Mouse (Mus musculus) NIH3T3 (cell line): ENCODE data around the gene Syt7.

Source experiments
- DNase-seq: peaks from one replicate; pipeline ENCODE4 v3.0.0-alpha.2; 2012; ENCODE audit warnings: low read depth

Syt7 gene

DNA sequence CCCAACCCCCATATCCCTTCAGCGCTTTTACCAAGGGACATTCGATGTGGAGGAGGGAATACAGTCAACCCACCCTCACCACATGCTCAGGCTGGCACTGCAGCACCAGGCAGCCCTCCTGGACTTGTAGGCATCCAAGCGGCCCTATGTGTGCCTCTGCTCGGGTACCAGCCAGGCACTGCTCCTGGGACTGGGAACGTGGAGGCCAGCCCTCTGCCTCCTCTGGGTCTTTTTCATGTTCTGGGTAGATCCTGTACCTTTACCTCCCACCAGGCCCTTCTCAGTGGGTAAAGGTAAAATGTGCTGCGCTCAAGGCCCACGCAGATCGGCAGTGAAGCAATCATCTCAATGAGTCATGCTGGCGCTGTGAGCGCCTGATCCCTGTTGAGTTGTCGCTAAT is 71.0 kb downstream of the Syt7 start:
- DNase-seq, result no peak

DNA sequence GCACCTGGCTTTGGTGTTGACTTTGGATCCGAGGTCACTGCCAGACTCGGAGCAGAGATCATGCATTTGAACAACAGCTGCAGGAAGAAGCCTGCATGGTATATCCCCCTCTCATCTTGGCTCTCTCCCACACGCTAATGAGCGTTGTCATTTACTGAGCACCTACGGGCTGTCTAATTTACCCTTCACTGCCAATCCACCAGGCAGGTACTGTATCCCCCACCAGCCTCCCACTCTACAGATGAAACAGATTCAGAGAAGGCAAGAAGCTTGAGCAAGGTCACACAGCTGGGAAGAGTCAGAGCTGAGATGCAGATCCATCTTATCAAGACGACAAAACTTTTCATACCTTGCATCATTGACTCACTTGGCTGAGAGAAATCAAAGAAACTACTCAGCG is 72.7 kb downstream of the Syt7 start:
- no peak for DNase-seq

DNA sequence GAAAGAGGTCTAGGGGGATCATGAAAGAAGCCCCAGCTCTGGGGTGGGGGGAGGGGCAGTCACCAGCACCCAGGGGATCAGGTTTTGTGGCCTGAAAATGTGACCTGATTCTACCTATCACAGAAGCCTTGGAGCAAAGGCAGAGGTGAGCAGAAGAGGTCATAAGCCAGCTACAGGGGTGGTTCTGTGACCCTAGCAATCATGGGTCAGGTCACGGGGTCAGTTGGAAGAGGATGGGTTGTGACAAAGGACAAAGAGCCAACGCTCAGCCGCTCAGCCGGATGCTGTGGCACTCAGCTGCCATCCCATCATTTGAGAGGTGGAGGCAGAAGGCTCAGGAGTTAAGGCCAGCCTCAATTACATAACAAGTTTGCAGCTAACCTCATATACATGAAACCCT is 75.5 kb downstream of the Syt7 start:
- no peak for DNase-seq

DNA sequence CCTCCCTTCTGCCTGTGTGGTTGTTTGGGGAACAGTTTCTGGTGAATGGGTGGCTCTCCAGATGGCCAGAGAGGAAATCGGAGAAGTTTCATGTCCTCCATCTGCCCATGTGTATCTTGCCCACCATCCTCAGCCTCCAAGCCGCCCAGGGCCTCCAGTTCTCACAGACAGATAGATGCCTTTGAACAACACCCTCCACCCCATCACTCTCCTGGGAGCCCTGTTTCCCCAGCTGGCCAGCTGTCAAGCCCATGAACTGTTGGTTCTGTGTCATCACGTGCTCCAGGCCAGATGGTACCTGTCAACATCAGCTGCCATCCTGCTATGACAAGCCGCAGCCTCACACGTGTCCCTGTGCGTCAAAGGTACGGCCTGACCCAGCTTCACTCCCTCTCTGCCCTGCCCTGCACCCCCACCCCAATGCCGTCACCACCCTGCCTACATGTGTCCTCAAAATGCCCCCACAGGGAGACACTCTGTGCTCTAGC is 80.3 kb downstream of the Syt7 start:
- no peak for DNase-seq

DNA sequence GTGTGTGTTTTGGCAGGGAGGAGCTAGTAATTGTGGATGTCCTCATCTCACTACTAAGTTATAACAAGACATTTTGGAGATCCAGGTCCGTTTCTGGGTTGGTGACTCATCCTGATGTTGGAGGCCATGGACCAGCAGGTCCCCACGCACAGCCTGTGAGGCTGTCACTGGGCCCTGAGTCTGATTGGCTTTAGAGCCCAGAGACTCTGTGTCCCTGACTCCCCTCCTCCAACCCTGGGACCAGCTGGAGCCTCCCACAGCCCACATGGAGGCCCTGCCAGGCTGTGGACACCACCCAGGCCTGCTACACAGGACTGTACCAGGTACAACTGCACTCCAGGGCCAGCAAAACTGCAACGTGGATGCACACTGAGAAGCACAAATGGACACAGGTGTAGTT is 84.1 kb downstream of the Syt7 start:
- no peak for DNase-seq

DNA sequence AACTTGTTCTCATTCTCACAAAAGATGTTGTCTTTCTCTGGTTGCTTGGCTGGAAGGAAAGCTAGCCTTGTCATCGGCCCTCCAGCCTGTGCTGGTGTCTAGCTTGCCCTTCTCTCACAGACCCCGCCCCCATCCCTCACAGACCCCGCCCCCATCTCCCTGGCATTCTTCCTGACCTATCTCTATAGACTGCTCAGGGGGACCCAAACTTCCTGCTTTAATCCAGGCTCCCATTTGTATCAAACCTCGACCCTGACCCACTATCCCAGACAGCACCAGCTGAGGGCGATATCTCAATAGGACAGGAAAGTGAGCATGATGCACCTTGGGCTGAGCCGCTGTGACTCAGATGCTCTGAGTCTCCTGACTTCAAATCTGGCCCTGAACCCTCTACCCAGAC is 84.9 kb downstream of the Syt7 start:
- DNase-seq, result no peak

DNA sequence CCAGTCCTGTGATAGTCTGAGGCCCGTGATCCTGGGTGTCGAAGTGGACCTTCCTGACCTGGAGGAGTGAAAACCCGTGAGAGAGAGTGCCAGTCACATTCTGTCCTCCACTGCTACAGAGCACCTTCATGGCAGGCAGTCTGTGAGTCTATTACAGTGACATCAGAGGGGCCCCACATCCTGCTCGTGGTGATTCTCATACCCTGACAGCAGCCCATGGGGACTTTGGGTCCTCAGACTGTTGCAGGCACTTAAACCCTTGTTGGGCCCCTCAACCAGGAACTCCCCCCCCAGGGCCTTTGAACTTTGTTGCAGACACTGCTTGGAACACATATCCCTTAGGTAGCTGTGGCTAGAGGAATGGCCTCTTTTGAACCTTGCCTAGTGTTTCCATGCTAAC is 90.7 kb downstream of the Syt7 start:
- no peak for DNase-seq

DNA sequence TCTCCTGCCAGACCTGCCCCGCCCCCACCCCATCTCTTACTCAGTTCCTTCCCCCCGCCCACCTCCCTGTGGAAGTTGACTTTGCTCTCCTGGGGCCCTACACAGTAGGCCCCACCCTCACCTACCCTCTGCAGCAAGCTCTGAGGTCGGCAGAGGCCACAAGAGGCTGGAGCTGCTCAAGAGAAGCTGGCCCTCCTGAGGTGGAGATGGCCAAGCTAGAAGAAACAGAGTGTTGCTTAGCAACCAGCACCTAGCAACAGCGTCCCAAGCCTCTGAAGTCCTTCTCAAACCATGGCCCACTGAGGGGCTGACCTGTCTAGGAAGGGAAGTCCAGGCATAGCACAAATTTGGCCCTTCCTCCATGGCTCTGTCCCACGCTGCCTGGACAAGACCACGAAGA is 93.8 kb downstream of the Syt7 start, which contains the start of gene Ppp1r32:
TSS of gene Ppp1r32 (minus strand) at position 226 of the 400 bp plus-strand sequence.
- no peak for DNase-seq

DNA sequence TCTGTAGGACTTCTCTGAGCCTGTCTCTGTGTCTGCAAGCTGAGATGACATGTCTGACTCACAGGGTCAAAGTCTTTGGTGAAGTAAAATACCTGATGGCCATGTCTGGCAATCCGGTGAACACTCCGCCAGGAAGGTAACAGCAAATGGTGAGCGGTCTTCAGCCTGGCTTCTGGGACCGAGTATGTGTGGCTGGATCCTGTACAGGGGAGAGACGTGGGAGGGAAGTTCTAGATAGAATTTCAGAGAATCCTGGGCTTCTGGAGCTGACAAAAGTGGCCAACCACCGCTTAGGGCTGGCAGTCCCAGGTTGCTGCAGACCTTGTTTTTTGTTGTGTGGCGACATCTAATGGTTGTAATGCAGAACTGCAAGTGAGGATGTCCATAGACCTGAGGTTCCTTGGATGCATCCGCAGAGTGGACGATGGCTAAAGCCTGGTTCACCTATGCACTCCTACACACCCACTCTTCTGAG is 97.4 kb downstream of the Syt7 start:
- DNase-seq, result peak; percentile 88

DNA sequence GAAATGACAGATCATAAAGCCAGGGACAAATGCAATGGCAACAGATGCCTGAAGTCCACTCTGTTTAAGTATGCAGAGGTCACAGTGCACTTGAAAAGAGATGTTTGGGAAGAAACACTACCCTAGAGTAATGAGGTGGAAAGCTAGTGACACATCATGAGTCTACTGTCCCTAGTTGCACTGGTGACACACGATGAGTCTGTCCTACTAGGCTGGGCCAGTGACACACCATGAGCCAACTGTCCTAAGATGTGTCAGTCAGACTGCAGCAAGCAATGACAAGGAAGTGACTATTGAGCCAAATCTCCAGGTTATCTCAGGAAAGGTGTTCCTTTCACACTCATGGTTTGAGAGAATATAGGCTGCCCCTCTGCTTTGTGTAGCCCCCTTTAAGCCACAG is 106.8 kb downstream of the Syt7 start:
- DNase-seq, result no peak

DNA sequence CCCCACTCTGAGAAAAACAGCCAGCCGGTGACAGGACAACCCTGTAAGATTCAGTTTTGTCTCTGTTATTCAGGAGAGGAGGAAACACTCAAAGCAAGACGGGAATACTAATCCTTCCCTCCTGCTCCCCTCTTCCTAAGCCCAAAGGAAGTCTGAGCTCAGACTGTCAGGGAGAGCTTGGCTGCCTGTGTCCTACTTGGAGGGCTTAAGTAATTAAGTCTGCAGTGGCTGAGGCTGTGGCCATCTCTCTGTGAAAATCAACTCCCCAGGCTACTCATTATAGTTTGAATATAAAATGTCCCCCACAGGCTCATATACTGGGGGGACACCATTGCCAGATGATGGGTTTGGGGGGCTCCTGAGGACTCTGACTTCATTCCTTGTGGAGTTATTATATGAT is 108.1 kb downstream of the Syt7 start:
- DNase-seq, result no peak

DNA sequence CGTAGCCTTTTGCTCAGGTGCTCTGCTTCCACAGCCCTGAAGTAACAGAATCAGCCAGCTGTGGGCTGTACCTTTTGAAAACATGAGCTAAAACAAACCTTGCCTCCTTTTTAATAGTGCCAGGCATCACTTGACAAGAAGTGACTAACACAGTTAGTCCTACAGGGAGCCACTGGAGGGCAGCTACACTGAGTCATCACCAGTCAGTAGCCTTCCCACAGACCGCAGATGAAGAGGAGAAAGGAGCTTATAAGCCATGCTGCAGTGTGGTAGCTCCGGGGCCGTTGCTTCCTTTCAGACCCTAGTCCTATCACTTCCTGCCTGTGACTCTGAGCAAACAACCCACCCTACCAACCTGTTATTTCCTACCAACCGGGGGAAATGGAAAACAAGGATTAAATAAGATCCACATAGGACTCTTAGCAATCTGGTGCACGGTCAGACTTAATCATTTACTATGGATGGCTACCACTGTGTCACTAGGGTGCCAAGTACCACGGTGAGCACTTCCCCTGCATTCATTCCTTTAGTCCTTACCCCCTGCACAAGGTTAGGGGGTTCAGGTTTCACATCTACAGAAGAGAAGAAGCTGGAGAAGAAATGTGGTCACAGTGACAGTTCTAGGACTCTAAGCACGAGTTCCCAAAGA is 108.7 kb downstream of the Syt7 start:
- DNase-seq, result peak; percentile 80

DNA sequence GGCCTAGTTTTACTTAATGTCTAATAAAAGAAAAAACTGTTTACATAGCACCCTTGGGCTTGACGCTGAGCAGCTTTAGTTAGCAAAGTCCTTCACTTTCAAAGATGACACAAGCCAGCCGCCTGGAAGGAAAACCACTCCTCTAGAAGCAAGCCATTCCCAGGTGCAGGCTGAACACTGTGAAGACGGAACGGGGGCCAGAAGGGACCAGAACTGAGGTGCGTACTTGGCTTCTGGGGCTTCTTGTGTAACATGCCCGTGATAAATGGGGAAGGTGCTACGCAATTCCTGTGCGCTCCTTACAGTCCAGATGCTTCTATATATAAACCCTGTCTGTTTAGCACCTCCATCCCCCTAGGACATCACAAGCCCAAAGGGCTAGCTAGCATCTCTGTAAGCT is 111.7 kb downstream of the Syt7 start:
- no peak for DNase-seq

DNA sequence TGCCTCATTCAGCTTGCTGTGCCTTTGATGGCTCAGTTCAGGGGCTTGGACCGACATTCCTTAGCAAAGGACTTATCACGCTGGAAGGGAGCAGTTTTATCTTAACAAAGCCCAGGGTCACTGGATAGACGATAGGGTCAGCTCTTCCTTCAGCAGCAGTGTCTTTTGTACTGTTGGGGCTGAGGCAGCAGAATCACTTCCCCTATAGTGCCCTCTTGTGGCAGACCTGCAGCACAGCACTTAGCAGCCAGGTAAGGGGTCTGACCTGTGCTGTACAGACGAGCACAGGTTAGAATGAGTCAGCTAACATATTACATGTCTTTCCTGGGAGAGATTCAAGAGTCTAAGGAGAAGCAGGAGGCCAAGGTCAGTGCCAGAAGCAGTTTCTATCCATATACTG is 113.7 kb downstream of the Syt7 start:
- peak; percentile 71 for DNase-seq
